11 mouse cellular contexts compared by ENCODE assay signal in genomic region chr7:109617838-109618237, GRCm38 (mm10).
A peak's percentile ranks its signal among the peaks of the same experiment; 100 is the strongest.
DNase-seq lines count a peak whose midpoint lies in the region; ATAC-seq and TF ChIP-seq lines count a peak whose summit lies in the region.
"Had no signal": no experiment of that assay in that cellular context is flagged by ENCODE, and none has a peak within 500 bp of the region (broad histone marks: within the 10 kb centered on the region; RNA-seq: fewer than 3 reads in every experiment).

No protein-coding gene starts in this region.

- WGBS in kidney, embryonic 16.5 days, result 68% methylated on average over 3 of the region's 3 CpGs
- WGBS in heart, postnatal 0 days, result 13% methylated on average over 3 of the region's 3 CpGs
- WGBS in forebrain, embryonic 13.5 days, result 75% methylated on average over 3 of the region's 3 CpGs

- peaks cover 53% of the 10 kb centered on the region for H3K4me1 ChIP-seq in kidney, embryonic 16.5 days (ENCODE audit: insufficient read depth, low read length)
- H3K4me1 ChIP-seq in heart, postnatal 0 days (ENCODE audit: control insufficient read depth, insufficient read depth), result peaks cover 45% of the 10 kb centered on the region
- H3K4me1 ChIP-seq in forebrain, embryonic 13.5 days, result peaks cover 42% of the 10 kb centered on the region

- peak; percentile 40 for DNase-seq in kidney, postnatal 14 days
- peak; percentile 67 for DNase-seq in adipocyte (ENCODE audit: low spot score)
- peak; percentile 85 for DNase-seq in gastrocnemius, adult 18-20 months (ENCODE audit: low spot score)
- peak; percentile 84 for DNase-seq in heart, postnatal 0 days (ENCODE audit: low spot score)
- no peak for DNase-seq in spleen, adult 18-20 months
- DNase-seq in adrenal gland, adult 18-20 months (ENCODE audit: low spot score in 2 of 2), result no peak
- DNase-seq: thymus, postnatal 25 days had no signal

- no peaks in the 10 kb centered on the region for H3K9me3 ChIP-seq in kidney, embryonic 16.5 days (ENCODE audit: low read length)
- H3K9me3 ChIP-seq in heart, postnatal 0 days (replicated peaks; ENCODE audit: control insufficient read depth, low read length), result no peaks in the 10 kb centered on the region
- no peaks in the 10 kb centered on the region for H3K9me3 ChIP-seq in forebrain, embryonic 13.5 days (replicated peaks)
- H3K9me3 ChIP-seq: embryonic facial prominence, embryonic 10.5 days; megakaryocyte, embryonic 14.5 days had no signal

- H3K27ac ChIP-seq in kidney, embryonic 16.5 days (ENCODE audit: low read length), result no peak overlapping the region
- H3K27ac ChIP-seq in heart, postnatal 0 days (ENCODE audit: low read depth), result peak overlapping the region; percentile 94
- H3K27ac ChIP-seq in forebrain, embryonic 13.5 days, result no peak overlapping the region

- TF ChIP-seq EP300 in heart, postnatal 0 days (IDR thresholded peaks at IDR 0.05; ENCODE audit: low read depth), result peak; percentile 68; the same call in 1 of the 2 replicates

- ATAC-seq in kidney, embryonic 16.5 days (ENCODE audit: low FRiP score, low TSS enrichment), result no peak
- peak; percentile 22; the same call in 1 of the 2 replicates for ATAC-seq in heart, postnatal 0 days (ENCODE audit: insufficient read depth, low read depth)
- no peak for ATAC-seq in forebrain, embryonic 13.5 days

- TF ChIP-seq CTCF in heart, postnatal 0 days (IDR thresholded peaks at IDR 0.05; ENCODE audit: low read depth), result no peak

- no peak overlapping the region for H3K9ac ChIP-seq in kidney, embryonic 16.5 days (replicated peaks; ENCODE audit: low read length)
- no peak overlapping the region for H3K9ac ChIP-seq in heart, postnatal 0 days (replicated peaks; ENCODE audit: low read depth, low read length)
- H3K9ac ChIP-seq in forebrain, embryonic 13.5 days, result no peak overlapping the region

- no peak overlapping the region for H3K4me3 ChIP-seq in kidney, embryonic 16.5 days (ENCODE audit: low read length)
- H3K4me3 ChIP-seq in heart, postnatal 0 days (ENCODE audit: low read depth, low read length), result no peak overlapping the region
- H3K4me3 ChIP-seq in forebrain, embryonic 13.5 days, result no peak overlapping the region
- H3K4me3 ChIP-seq: embryonic facial prominence, embryonic 10.5 days; megakaryocyte, embryonic 14.5 days had no signal

- H3K36me3 ChIP-seq in kidney, embryonic 16.5 days (ENCODE audit: insufficient read depth, low read length), result no peaks in the 10 kb centered on the region
- no peaks in the 10 kb centered on the region for H3K36me3 ChIP-seq in heart, postnatal 0 days (replicated peaks; ENCODE audit: control insufficient read depth, insufficient read depth, low read length)
- no peaks in the 10 kb centered on the region for H3K36me3 ChIP-seq in forebrain, embryonic 13.5 days (ENCODE audit: poor library complexity, severe bottlenecking)
- H3K36me3 ChIP-seq: embryonic facial prominence, embryonic 10.5 days had no signal

- no peaks in the 10 kb centered on the region for H3K27me3 ChIP-seq in kidney, embryonic 16.5 days (ENCODE audit: insufficient read depth, low read length)
- no peaks in the 10 kb centered on the region for H3K27me3 ChIP-seq in heart, postnatal 0 days (ENCODE audit: control insufficient read depth, insufficient read depth, low read length)
- no peaks in the 10 kb centered on the region for H3K27me3 ChIP-seq in forebrain, embryonic 13.5 days
- H3K27me3 ChIP-seq: megakaryocyte, embryonic 14.5 days had no signal

- no peak overlapping the region for H3K4me2 ChIP-seq in kidney, embryonic 16.5 days (replicated peaks; ENCODE audit: low read depth, low read length)
- no peak overlapping the region for H3K4me2 ChIP-seq in heart, postnatal 0 days (ENCODE audit: low read depth, low read length)
- H3K4me2 ChIP-seq in forebrain, embryonic 13.5 days, result no peak overlapping the region

Comparison
In these comparisons a context has a peak if more than half of its experiments do, and no peak if none do; other contexts are left out.
1. DNase-seq: peak in kidney, postnatal 14 days (single experiment), adipocyte (single experiment), gastrocnemius, adult 18-20 months (single experiment) and heart, postnatal 0 days (single experiment); none in spleen, adult 18-20 months (0 of 2) and adrenal gland, adult 18-20 months (0 of 2).